8 mouse cellular contexts compared by ENCODE assay signal in genomic region chr13:21733466-21733865, GRCm38 (mm10). TPM values are rescaled to one million over a fixed set of nuclear protein-coding genes. Genes with fewer than 3 reads are reported as not detected.
DNase-seq lines count a peak whose midpoint lies in the region; ATAC-seq lines count a peak whose summit lies in the region.

No protein-coding gene starts in this region.

- no peak overlapping the region for H3K4me2 ChIP-seq in heart, embryonic 16.5 days (ENCODE audit: low read depth, low read length)
- H3K4me2 ChIP-seq in embryonic facial prominence, embryonic 12.5 days (replicated peaks) = peak overlapping the region; percentile 63
- H3K4me2 ChIP-seq in limb, embryonic 15.5 days = no peak overlapping the region
- H3K4me2 ChIP-seq in stomach, embryonic 14.5 days (replicated peaks; ENCODE audit: low read depth, low read length) = no peak overlapping the region

- intact Hi-C loops in heart, postnatal 10 days (cut with DNase I) = no loop called here
- intact Hi-C loops in left cerebral cortex, postnatal 14 days (cut with DNase I) = loop anchor here (2.0 kb wide), 1 partner anchor 19 kb away; no protein-coding TSS in a partner anchor

- 0 out of 2 replicates have a peak, but pooled peaks have one; percentile 0 for ATAC-seq in heart, embryonic 16.5 days (replicated peaks; ENCODE audit: extremely low read depth, insufficient read depth, low FRiP score)
- ATAC-seq in embryonic facial prominence, embryonic 12.5 days (ENCODE audit: insufficient number of reproducible peaks, insufficient read depth, low FRiP score, low TSS enrichment) = no peak
- no peak for ATAC-seq in limb, embryonic 15.5 days (ENCODE audit: insufficient number of reproducible peaks, low FRiP score, low TSS enrichment, low read depth)
- ATAC-seq in stomach, embryonic 14.5 days (ENCODE audit: insufficient number of reproducible peaks, insufficient read depth, low FRiP score, low read depth) = no peak

- WGBS in heart, embryonic 16.5 days = 75% methylated on average over 5 of the region's 5 CpGs
- 64% methylated on average over 5 of the region's 5 CpGs for WGBS in embryonic facial prominence, embryonic 12.5 days
- WGBS in limb, embryonic 15.5 days = 74% methylated on average over 5 of the region's 5 CpGs
- WGBS in stomach, embryonic 14.5 days = 66% methylated on average over 5 of the region's 5 CpGs

- no peak for DNase-seq in heart, postnatal 10 days
- no peak for DNase-seq in left cerebral cortex, postnatal 14 days (ENCODE audit: low spot score in 2 of 2)
- DNase-seq in adrenal gland, adult 8-10 months = no peak
- DNase-seq in cerebellum, postnatal 25 days = no peak

- H3K9me3 ChIP-seq in heart, embryonic 16.5 days (replicated peaks; ENCODE audit: control insufficient read depth, low read length) = no peaks in the 10 kb centered on the region
- H3K9me3 ChIP-seq in embryonic facial prominence, embryonic 12.5 days = no peaks in the 10 kb centered on the region
- no peaks in the 10 kb centered on the region for H3K9me3 ChIP-seq in limb, embryonic 15.5 days
- H3K9me3 ChIP-seq in stomach, embryonic 14.5 days (ENCODE audit: control insufficient read depth, low read depth, low read length) = no peaks in the 10 kb centered on the region

- no peaks in the 10 kb centered on the region for H3K27me3 ChIP-seq in heart, embryonic 16.5 days (ENCODE audit: control insufficient read depth, insufficient read depth, low read length)
- H3K27me3 ChIP-seq in embryonic facial prominence, embryonic 12.5 days = no peaks in the 10 kb centered on the region
- no peaks in the 10 kb centered on the region for H3K27me3 ChIP-seq in limb, embryonic 15.5 days
- no peaks in the 10 kb centered on the region for H3K27me3 ChIP-seq in stomach, embryonic 14.5 days (ENCODE audit: control insufficient read depth, insufficient read depth, low read length)

- H3K4me1 ChIP-seq in heart, embryonic 16.5 days (ENCODE audit: control insufficient read depth, insufficient read depth, low read length) = peaks cover 6% of the 10 kb centered on the region
- H3K4me1 ChIP-seq in embryonic facial prominence, embryonic 12.5 days = peaks cover 12% of the 10 kb centered on the region
- 0 out of 2 replicates have a peak, but pooled peaks cover 2% of the 10 kb centered on the region for H3K4me1 ChIP-seq in limb, embryonic 15.5 days
- peaks cover 7% of the 10 kb centered on the region; the same call in 1 of the 2 replicates for H3K4me1 ChIP-seq in stomach, embryonic 14.5 days (ENCODE audit: control insufficient read depth, insufficient read depth, low read length)

- H3K27ac ChIP-seq in heart, embryonic 16.5 days (ENCODE audit: low read length) = no peak overlapping the region
- H3K27ac ChIP-seq in embryonic facial prominence, embryonic 12.5 days = peak overlapping the region; percentile 98
- peak overlapping the region; percentile 96; the same call in 1 of the 2 replicates for H3K27ac ChIP-seq in limb, embryonic 15.5 days
- H3K27ac ChIP-seq in stomach, embryonic 14.5 days (ENCODE audit: low read length) = peak overlapping the region; percentile 98; the same call in 1 of the 2 replicates

- H3K4me3 ChIP-seq in heart, embryonic 16.5 days (ENCODE audit: low read length) = no peak overlapping the region
- no peak overlapping the region for H3K4me3 ChIP-seq in embryonic facial prominence, embryonic 12.5 days
- H3K4me3 ChIP-seq in limb, embryonic 15.5 days = no peak overlapping the region
- H3K4me3 ChIP-seq in stomach, embryonic 14.5 days (ENCODE audit: low read depth, low read length) = no peak overlapping the region

- H3K9ac ChIP-seq in heart, embryonic 16.5 days (ENCODE audit: low read length) = no peak overlapping the region
- H3K9ac ChIP-seq in embryonic facial prominence, embryonic 12.5 days = 0 out of 2 replicates have a peak overlapping the region, but pooled peaks have one; percentile 21
- H3K9ac ChIP-seq in limb, embryonic 15.5 days = no peak overlapping the region
- no peak overlapping the region for H3K9ac ChIP-seq in stomach, embryonic 14.5 days (replicated peaks; ENCODE audit: low read depth, low read length)

- H3K36me3 ChIP-seq in heart, embryonic 16.5 days (ENCODE audit: control insufficient read depth, insufficient read depth) = no peaks in the 10 kb centered on the region
- no peaks in the 10 kb centered on the region for H3K36me3 ChIP-seq in embryonic facial prominence, embryonic 12.5 days
- H3K36me3 ChIP-seq in limb, embryonic 15.5 days = no peaks in the 10 kb centered on the region
- no peaks in the 10 kb centered on the region for H3K36me3 ChIP-seq in stomach, embryonic 14.5 days (ENCODE audit: control insufficient read depth, insufficient read depth, low read length)

RNA-seq across cellular contexts. Expression of gene Hist1h4j, which starts 1.4 kb away (rescaled TPM):
- 0.51 and 0.67 TPM in 2 replicates for polyA plus RNA-seq in heart, embryonic 16.5 days (2015; fragmentation: Nextera tagmentation; extraction: Ambion mirVana)
- 10 to 100 TPM; 39.0 to 39.7 TPM for total RNA-seq in heart, postnatal 10 days (2021)
- polyA plus RNA-seq in embryonic facial prominence, embryonic 12.5 days (2016; fragmentation: Nextera tagmentation; extraction: Ambion mirVana) = 1.6 and 1.9 TPM in 2 replicates
- 1.1 and 1.2 TPM in 2 replicates for polyA plus RNA-seq in limb, embryonic 15.5 days (2015; fragmentation: Nextera tagmentation; extraction: Ambion mirVana)
- 4.1 and 4.5 TPM in 2 replicates for polyA plus RNA-seq in stomach, embryonic 14.5 days (2014; fragmentation: Nextera tagmentation; extraction: Ambion mirVana)
- total RNA-seq in left cerebral cortex, postnatal 14 days (2021) = 10 to 100 TPM; 15.4 to 16.2 TPM
- 10 to 100 TPM in 3 of 4 experiments, 1 to 10 TPM in 1; 7.2 to 11.3 (median 10.4) TPM for total RNA-seq in adrenal gland, adult 8-10 months (2022)

RNA-seq across cellular contexts. Expression of gene Hist1h2bm, which starts 11.6 kb away (rescaled TPM):
- polyA plus RNA-seq in heart, embryonic 16.5 days (2015; fragmentation: Nextera tagmentation; extraction: Ambion mirVana) = 1.8 and 2.4 TPM in 2 replicates
- total RNA-seq in heart, postnatal 10 days (2021) = 10 to 100 TPM; 54.7 to 69.5 TPM
- polyA plus RNA-seq in embryonic facial prominence, embryonic 12.5 days (2016; fragmentation: Nextera tagmentation; extraction: Ambion mirVana) = 8.3 and 8.9 TPM in 2 replicates
- polyA plus RNA-seq in limb, embryonic 15.5 days (2015; fragmentation: Nextera tagmentation; extraction: Ambion mirVana) = 2.5 and 4.5 TPM in 2 replicates
- polyA plus RNA-seq in stomach, embryonic 14.5 days (2014; fragmentation: Nextera tagmentation; extraction: Ambion mirVana) = 3.1 TPM in 2 replicates
- 1 to 10 TPM; 4.9 to 7.8 TPM for total RNA-seq in left cerebral cortex, postnatal 14 days (2021)
- total RNA-seq in adrenal gland, adult 8-10 months (2022) = 1 to 10 TPM; 3.7 to 7.9 (median 5.3) TPM

RNA-seq across cellular contexts. Expression of gene Hist1h3h, which starts 16.0 kb away (rescaled TPM):
- 4.8 and 6.2 TPM in 2 replicates for polyA plus RNA-seq in heart, embryonic 16.5 days (2015; fragmentation: Nextera tagmentation; extraction: Ambion mirVana)
- total RNA-seq in heart, postnatal 10 days (2021) = 100 to 1,000 TPM; 284 to 332 TPM
- 17.9 and 30.8 TPM in 2 replicates for polyA plus RNA-seq in embryonic facial prominence, embryonic 12.5 days (2016; fragmentation: Nextera tagmentation; extraction: Ambion mirVana)
- 3.5 and 7.6 TPM in 2 replicates for polyA plus RNA-seq in limb, embryonic 15.5 days (2015; fragmentation: Nextera tagmentation; extraction: Ambion mirVana)
- polyA plus RNA-seq in stomach, embryonic 14.5 days (2014; fragmentation: Nextera tagmentation; extraction: Ambion mirVana) = 9.0 and 13.1 TPM in 2 replicates
- 10 to 100 TPM; 46.6 to 56.8 TPM for total RNA-seq in left cerebral cortex, postnatal 14 days (2021)
- total RNA-seq in adrenal gland, adult 8-10 months (2022) = 10 to 100 TPM; 23.6 to 39.6 (median 35.8) TPM

RNA-seq across cellular contexts. Expression of gene Hist1h4k, which starts 16.8 kb away (rescaled TPM):
- polyA plus RNA-seq in heart, embryonic 16.5 days (2015; fragmentation: Nextera tagmentation; extraction: Ambion mirVana) = 1.9 TPM in 1 of 2 replicates, not detected in the other
- 100 to 1,000 TPM; 426 to 466 TPM for total RNA-seq in heart, postnatal 10 days (2021)
- 4.7 and 8.9 TPM in 2 replicates for polyA plus RNA-seq in embryonic facial prominence, embryonic 12.5 days (2016; fragmentation: Nextera tagmentation; extraction: Ambion mirVana)
- 4.1 TPM in 1 of 2 replicates, not detected in the other for polyA plus RNA-seq in limb, embryonic 15.5 days (2015; fragmentation: Nextera tagmentation; extraction: Ambion mirVana)
- 10.9 and 13.1 TPM in 2 replicates for polyA plus RNA-seq in stomach, embryonic 14.5 days (2014; fragmentation: Nextera tagmentation; extraction: Ambion mirVana)
- 100 to 1,000 TPM; 311 to 320 TPM for total RNA-seq in left cerebral cortex, postnatal 14 days (2021)
- 100 to 1,000 TPM in 3 of 4 experiments, 10 to 100 TPM in 1; 68.3 to 123 (median 109) TPM for total RNA-seq in adrenal gland, adult 8-10 months (2022)

RNA-seq across cellular contexts. Expression of gene Hist1h2ai, which starts 17.2 kb away (rescaled TPM):
- polyA plus RNA-seq in heart, embryonic 16.5 days (2015; fragmentation: Nextera tagmentation; extraction: Ambion mirVana) = 4.3 and 8.1 TPM in 2 replicates
- total RNA-seq in heart, postnatal 10 days (2021) = 100 to 1,000 TPM; 201 to 229 TPM
- 41.3 and 50.1 TPM in 2 replicates for polyA plus RNA-seq in embryonic facial prominence, embryonic 12.5 days (2016; fragmentation: Nextera tagmentation; extraction: Ambion mirVana)
- polyA plus RNA-seq in limb, embryonic 15.5 days (2015; fragmentation: Nextera tagmentation; extraction: Ambion mirVana) = 17.1 and 23.9 TPM in 2 replicates
- 8.8 and 36.0 TPM in 2 replicates for polyA plus RNA-seq in stomach, embryonic 14.5 days (2014; fragmentation: Nextera tagmentation; extraction: Ambion mirVana)
- 10 to 100 TPM; 17.2 to 25.6 TPM for total RNA-seq in left cerebral cortex, postnatal 14 days (2021)
- 1 to 10 TPM; 2.1 to 9.9 (median 7.2) TPM for total RNA-seq in adrenal gland, adult 8-10 months (2022)
